Mouse (Mus musculus) cortical plate, adult 2 months (tissue): ENCODE results near the gene Plcb3. TPM values are rescaled to one million over a fixed set of nuclear protein-coding genes. Genes with fewer than 3 reads are reported as not detected.
A peak's percentile ranks its signal among the peaks of the same experiment; 100 is the strongest.

ENCODE experiments used
- H3K27ac ChIP-seq: fragments of 200-500 bp; 2 replicates; pipeline ENCODE4 v1.5.1; 2012; ENCODE audit warnings: low read length, control low read depth, inconsistent platforms; ENCODE audit not compliant: insufficient read depth
- H3K4me1 ChIP-seq: fragments of 200-500 bp; 2 replicates; pipeline ENCODE4 v1.6.1; 2011; ENCODE audit warnings: low read length; ENCODE audit not compliant: control insufficient read depth, insufficient read depth
- H3K4me3 ChIP-seq: fragments of 200-500 bp; 2 replicates; pipeline ENCODE4 v1.5.1; 2011; ENCODE audit warnings: mild to moderate bottlenecking, low read length, control low read depth; ENCODE audit not compliant: insufficient read depth
- CTCF ChIP-seq: fragments of 200-500 bp; IDR thresholded peaks from 2 replicates; pipeline ENCODE4 v1.5.1; 2011; ENCODE audit warnings: mild to moderate bottlenecking, control low read depth, low read length; ENCODE audit not compliant: insufficient read depth; ENCODE audit errors: extremely low read depth
- POLR2A ChIP-seq: fragments of 200-500 bp; IDR thresholded peaks from 2 replicates; pipeline ENCODE4 v1.6.1; 2011; ENCODE audit warnings: mild to moderate bottlenecking, low read length, control low read depth; ENCODE audit not compliant: insufficient read depth; ENCODE audit errors: extremely low read depth
- polyA plus RNA-seq: library from polyadenylated mRNA; depleted of rRNA; stranded (reverse); fragments of >200 nt; gene quantifications from 2 replicates; pipeline ENCODE4 v1.2.3, GENCODE M21; 2012

Gene Plcb3
- polyA plus RNA-seq, 1 experiment: 17.4 TPM

DNA sequence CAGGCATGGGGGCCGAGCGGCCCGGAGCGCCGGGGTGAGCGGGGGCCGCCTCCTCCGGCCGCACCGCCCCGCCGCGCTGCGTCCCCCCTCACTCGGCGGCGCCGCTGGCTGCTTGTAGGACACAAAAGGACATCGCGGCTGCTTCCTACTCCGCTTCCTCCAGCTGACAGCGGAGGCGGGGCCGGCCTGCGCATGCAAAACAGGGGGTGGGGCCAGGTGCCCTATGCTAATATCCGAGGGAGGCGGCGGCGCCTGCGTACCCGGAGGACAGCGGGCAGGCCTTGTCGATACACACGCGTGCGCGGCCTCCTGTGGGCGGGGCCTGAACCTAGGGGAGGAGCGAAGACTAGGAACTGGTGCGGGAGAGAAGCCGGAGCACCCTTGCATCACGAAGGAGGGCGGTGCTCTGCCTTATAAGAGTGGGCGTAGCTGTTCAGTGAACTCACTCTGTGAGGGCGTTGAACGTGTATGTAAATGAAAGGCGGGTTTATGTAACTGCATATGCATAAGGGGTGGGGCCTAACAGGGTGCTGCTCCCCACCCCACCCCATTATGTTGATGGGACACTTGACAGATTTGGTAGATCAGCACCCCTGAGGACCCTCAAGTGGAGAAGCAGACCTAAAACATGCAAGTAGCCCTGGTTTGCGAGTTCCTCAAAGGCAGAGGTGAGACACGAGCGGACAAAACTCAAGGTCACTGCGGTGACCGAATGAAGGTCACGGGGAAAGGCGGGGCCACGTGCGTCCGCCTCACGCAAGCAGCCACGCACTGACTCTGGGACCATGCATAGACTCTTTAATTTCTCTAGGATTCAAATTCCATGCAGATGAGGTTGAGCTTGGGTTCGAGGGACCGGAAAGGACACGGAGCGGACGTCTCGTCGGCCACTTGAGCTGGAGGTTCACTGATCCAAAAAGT, 54.4 kb downstream of the Plcb3 start, which contains the start of gene Esrra:
Esrra (minus strand) TSS at position 167 of the 921 bp plus-strand sequence.
- Histone ChIP-seq H3K27ac (peak within 1 kb of the TSS; percentile 90), H3K4me3 (peak within 1 kb of the TSS; percentile 43), H3K4me1 (peaks cover 6% of the 10 kb centered on the region; the same call in 1 of the 2 replicates)
- TF ChIP-seq POLR2A (peak; percentile 68; the same call in 1 of the 2 replicates), CTCF (no peak)

DNA sequence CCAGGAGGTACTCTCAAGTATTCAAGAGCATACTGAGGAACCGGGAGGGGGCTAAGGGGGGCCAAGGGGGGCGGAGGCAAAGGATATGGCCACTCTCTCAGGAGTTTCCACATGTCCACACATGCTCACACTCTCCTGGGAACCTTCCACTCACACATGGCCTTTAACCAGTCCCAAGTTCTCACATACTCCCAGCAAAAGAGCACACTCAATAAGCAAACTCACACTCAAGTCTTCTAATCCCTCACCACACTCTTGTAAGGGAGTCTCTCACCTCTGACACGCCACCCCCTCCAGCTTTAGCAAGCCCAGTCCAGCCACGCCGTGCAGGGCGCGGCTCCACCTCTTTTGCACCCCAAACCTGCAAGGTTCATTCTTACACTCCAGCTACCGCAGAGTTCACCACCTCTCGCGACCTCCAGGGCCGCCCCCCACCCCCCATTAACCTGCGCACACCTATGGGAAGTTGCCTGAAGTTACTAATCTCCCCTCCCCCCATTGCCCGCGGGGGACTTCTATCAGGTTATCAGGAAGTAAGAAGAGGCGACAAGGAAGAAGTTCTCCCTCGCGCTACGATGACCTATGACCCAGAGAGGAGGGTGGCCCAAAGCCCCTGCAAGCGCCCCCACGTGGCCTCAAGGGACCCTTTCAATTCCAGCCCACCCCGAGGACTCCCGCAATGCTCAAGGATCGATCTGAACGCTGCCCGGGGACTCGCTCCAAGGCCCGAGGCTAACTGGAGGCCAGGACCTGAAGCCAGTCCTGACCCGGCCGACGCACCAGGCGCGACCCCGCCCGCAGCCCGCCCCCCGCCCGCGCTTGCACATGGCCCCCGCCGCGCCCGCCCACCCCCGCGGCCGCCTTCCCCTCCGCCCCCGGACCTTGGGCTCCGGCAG, 55.3 kb downstream of the Plcb3 start:
- Histone ChIP-seq H3K27ac (peak overlapping the region; percentile 69; the same call in 1 of the 2 replicates), H3K4me1 (peaks cover 6% of the 10 kb centered on the region; the same call in 1 of the 2 replicates), H3K4me3 (peak overlapping the region; percentile 43)
- TF ChIP-seq CTCF (no peak), POLR2A (no peak)

DNA sequence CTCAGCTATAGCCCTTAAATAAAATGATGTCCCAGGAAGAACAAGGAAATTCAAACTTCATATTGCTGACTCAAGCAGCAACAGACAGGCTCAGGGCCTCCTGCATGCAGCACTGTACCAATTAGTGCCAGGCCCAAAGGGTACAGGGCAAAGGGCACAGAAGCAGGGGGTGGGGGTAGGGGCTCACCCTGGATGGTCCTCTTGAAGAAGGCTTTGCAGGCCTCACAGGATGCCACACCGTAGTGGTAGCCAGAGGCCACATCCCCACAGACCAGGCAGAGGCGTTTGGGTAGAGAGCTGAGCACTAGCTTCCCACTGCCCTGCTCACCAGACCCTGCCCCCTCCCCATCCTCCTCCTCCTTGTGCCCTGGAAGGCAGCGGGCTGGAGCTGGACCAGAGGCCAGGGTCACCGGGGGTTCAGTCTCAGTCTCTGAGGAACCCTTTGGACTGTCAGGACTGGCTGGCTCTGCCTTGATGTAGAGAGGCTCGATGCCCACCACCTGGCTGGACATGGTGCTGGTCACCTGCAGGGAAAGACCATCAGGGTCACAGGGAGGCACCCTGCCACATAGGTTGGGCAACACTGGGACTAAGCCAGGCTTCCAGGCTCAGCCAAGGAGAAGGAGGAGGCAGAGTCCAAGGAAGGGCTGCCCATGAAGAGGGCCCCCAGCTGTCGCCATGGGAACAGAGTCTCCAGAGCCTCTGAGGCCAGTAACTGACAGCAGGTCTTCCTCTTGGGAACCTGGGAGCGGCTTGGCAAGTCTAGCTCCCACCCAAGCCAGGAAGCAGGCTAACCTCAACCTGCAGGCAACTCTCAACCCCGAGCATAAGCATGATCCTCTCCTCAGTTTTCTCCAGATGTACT, 56.2 kb downstream of the Plcb3 start:
- Histone ChIP-seq H3K4me3 (peak overlapping the region; percentile 43), H3K4me1 (peaks cover 6% of the 10 kb centered on the region; the same call in 1 of the 2 replicates), H3K27ac (no peak overlapping the region)
- TF ChIP-seq CTCF (no peak), POLR2A (no peak)

DNA sequence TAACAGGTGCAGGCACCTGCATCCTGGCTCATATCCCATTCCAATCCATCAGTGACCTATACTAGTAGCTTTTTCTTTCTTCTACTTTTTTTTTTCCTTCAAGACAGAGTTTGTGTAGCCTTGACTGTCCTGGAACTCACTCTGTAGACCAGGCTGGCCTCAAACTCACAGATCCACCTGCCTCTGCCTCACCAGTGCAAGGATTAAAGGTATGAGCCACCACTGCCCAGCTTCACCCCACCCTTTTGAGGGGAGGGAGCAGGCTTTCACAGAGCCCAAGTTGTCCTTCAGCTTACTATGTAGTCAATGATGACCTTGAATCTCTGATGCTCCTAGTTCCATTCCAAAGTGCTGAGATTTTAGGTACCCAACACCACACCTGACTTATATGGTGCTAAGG, 56.8 kb downstream of the Plcb3 start:
- H3K4me3 ChIP-seq: peak overlapping the region; percentile 43; the same call in 1 of the 2 replicates
- H3K27ac ChIP-seq: no peak overlapping the region
- no peak for TF ChIP-seq POLR2A
- TF ChIP-seq CTCF: no peak
- peaks cover 6% of the 10 kb centered on the region; the same call in 1 of the 2 replicates for H3K4me1 ChIP-seq

DNA sequence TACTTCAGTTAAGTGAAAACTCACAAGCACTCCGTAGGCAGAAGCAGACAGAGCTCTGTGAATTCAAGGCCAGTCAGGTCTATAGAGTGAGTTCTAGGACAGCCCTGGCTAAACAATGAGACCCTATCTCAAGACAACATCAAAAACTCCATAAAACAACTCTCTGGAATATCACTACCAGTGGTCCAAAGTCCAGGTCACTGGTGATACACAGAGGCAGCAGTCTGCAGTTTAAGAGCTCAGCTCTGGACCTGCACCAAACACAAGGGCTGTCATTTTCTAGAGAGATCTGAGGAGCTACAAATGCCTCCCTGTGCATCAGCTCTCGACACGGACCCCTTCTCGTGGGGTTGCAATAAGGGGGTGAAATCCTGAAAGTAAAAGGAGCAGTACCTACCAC, 57.9 kb downstream of the Plcb3 start:
- H3K4me1 ChIP-seq: peaks cover 6% of the 10 kb centered on the region; the same call in 1 of the 2 replicates
- no peak overlapping the region for H3K27ac ChIP-seq
- TF ChIP-seq POLR2A: no peak
- no peak for TF ChIP-seq CTCF
- no peak overlapping the region for H3K4me3 ChIP-seq

DNA sequence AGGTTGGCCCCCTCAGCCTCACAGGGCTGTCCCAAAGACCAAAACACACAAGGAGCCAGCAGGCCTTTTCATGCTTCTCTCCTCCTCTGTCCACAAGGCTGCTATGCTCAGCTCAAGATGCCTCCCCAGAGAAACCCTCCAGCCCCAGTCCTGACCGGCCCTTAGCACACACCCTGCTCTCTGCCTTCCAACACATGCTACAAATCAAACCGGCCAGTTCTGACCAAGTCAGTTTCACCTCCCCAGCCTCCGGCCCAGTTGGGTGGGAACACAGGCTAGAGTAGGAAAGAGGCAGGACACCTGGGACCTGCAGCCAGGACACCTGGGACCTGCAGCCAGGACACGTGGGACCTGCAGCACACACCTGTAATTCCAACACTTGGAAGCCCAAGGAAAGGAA, 59.8 kb downstream of the Plcb3 start:
- Histone ChIP-seq H3K27ac (no peak overlapping the region), H3K4me1 (peaks cover 2% of the 10 kb centered on the region; the same call in 1 of the 2 replicates), H3K4me3 (no peak overlapping the region)
- TF ChIP-seq POLR2A (no peak), CTCF (no peak)

DNA sequence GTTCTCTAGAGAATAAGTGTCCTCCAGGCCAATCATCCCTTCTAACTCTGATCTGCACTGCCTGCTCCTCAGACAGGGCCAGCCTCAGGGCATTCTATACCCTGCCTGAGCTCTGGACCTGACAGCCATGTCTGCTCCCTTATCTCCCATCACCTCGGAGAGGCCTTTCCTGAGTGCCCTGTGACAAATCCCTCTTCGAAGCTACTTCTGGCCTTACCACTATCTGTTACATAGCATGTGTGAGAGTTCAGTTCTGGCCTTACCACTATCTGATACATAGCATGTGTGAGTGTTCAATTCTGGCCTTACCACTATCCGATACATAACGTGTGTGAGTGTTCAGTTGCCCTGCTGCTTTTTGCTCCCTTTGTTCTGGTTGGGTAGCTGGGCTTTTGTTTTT, 61.0 kb downstream of the Plcb3 start:
- TF ChIP-seq CTCF (no peak), POLR2A (no peak)
- Histone ChIP-seq H3K27ac (no peak overlapping the region), H3K4me1 (peaks cover 2% of the 10 kb centered on the region; the same call in 1 of the 2 replicates), H3K4me3 (no peak overlapping the region)

DNA sequence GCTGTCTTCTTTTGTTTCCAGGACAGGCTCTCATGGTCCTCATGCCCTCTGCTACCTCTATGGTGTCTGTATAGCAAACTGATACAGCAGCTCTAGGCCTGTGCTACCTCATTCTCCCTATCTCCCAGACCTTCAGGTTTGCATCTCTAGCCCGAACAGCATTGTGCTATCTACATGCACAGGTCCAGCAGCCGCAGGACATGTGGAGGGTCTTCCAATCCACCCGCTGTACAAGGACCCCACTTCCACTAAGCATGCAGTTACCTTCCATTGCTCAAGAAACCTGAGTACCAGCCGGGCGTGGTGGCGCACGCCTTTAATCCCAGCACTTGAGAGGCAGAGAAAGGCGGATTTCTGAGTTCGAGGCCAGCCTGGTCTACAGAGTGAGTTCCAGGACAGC, 61.7 kb downstream of the Plcb3 start:
- no peak overlapping the region for H3K27ac ChIP-seq
- TF ChIP-seq CTCF (no peak), POLR2A (no peak)
- H3K4me3 ChIP-seq: no peak overlapping the region

DNA sequence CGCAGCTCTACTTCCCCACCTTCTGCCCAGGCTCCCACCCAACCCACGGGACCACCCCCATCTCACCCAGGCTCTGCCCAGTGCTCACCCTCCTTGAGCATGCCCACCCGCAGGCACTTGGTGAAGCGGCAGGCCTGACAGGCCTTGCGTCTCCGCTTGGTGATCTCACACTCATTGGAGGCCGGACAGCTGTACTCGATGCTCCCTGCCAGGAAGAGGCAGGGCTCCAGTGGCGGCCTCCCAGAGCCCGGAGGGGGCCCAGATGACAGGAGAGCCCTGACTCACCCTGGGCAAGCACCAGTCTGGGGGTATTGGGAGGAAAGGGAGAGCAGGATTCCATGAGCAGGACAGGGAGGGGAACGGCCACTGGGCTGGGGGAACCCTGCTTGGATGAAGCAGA, 62.3 kb downstream of the Plcb3 start:
- H3K4me1 ChIP-seq: no peaks in the 10 kb centered on the region
- no peak overlapping the region for H3K27ac ChIP-seq
- H3K4me3 ChIP-seq: no peak overlapping the region
- no peak for TF ChIP-seq CTCF
- no peak for TF ChIP-seq POLR2A

More for the DNA sequence above, 61.7 kb downstream of the Plcb3 start:
- H3K4me1 ChIP-seq: peaks cover 1% of the 10 kb centered on the region; the same call in 1 of the 2 replicates
